Mouse (Mus musculus) stomach, postnatal 0 days (tissue): ENCODE results near the gene Prss53.

ENCODE experiments used
- CTCF ChIP-seq: IDR thresholded peaks from 2 replicates; pipeline ENCODE4 v1.5.1; 2016; ENCODE audit warnings: antibody characterized with exemption, low read depth, mild to moderate bottlenecking, moderate library complexity
- EP300 ChIP-seq: optimal IDR thresholded peaks from 2 replicates; pipeline ENCODE3; 2016; ENCODE audit warnings: antibody characterized with exemption

DNA sequence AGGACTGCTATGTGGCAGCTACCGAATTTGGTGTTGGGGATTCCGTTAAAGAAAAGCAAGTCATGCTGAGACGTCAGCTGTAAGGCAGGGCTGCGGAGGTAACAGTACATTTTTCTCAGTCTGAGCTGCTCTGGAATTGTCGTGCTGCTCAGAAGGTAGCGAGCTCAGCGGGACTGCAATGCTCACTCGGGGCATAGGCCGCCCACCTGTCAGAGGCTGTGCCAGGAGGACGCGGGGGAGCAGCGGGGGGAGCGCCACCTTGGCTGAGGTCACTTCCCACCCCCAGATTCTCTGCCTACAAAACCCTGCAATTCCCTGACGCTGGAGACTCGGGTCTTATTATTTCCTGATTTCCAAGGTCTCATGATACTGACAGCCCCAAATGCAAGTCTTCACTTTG, 49.9 kb downstream of the Prss53 start:
- TF ChIP-seq CTCF, result no peak
- no peak for TF ChIP-seq EP300
